Mouse (Mus musculus) stomach, embryonic 14.5 days (tissue): ENCODE results near the gene Gm6760. TPM values are rescaled to one million over a fixed set of nuclear protein-coding genes. Genes with fewer than 3 reads are reported as not detected.

Source experiments
- ATAC-seq: fragments of 200-750 bp; cut with Nextera tagmentation; 2 replicates; pipeline ENCODE4 v1.8.0; 2017; ENCODE audit warnings: low read depth, moderate TSS enrichment; ENCODE audit not compliant: insufficient number of reproducible peaks, insufficient read depth, low FRiP score
- H3K27ac ChIP-seq: fragments of 300-500 bp; sonication (generic); 2 replicates; pipeline ENCODE4 v1.5.1; 2014; ENCODE audit warnings: mild to moderate bottlenecking, low read length, moderate library complexity, mixed read lengths
- H3K27me3 ChIP-seq: fragments of 300-500 bp; sonication (generic); 2 replicates; pipeline ENCODE4 v1.6.1; 2014; ENCODE audit warnings: low read length, control low read depth, mixed read lengths; ENCODE audit not compliant: control insufficient read depth, insufficient read depth
- H3K36me3 ChIP-seq: fragments of 300-500 bp; sonication (generic); 2 replicates; pipeline ENCODE4 v1.6.1; 2014; ENCODE audit warnings: mild to moderate bottlenecking, control low read depth, low read length, moderate library complexity, mixed read lengths; ENCODE audit not compliant: control insufficient read depth, insufficient read depth
- H3K4me1 ChIP-seq: fragments of 300-500 bp; sonication (generic); 2 replicates; pipeline ENCODE4 v1.6.1; 2014; ENCODE audit warnings: low read length, control low read depth, mixed read lengths; ENCODE audit not compliant: control insufficient read depth, insufficient read depth
- H3K4me2 ChIP-seq: fragments of 300-500 bp; sonication (generic); replicated peaks from 2 replicates; pipeline ENCODE4 v1.6.1; 2014; ENCODE audit warnings: low read depth, low read length, control low read depth
- H3K4me3 ChIP-seq: fragments of 300-500 bp; sonication (generic); 2 replicates; pipeline ENCODE4 v1.5.1; 2014; ENCODE audit warnings: low read depth, low read length, control low read depth
- H3K9ac ChIP-seq: fragments of 300-500 bp; sonication (generic); replicated peaks from 2 replicates; pipeline ENCODE4 v1.6.1; 2014; ENCODE audit warnings: low read depth, mild to moderate bottlenecking, control low read depth, low read length, moderate library complexity, mixed read lengths
- H3K9me3 ChIP-seq: fragments of 300-500 bp; sonication (generic); 2 replicates; pipeline ENCODE4 v1.6.1; 2016; ENCODE audit warnings: low read depth, low read length, control low read depth; ENCODE audit not compliant: control insufficient read depth
- WGBS: fragments of 180-500 bp; shearing (Covaris S2); extraction: QIAGEN DNeasy Blood & Tissue Kit; methylation state at CpG from one replicate; pipeline ENCODE4 v1.1.7; 2014; 5-methylcytosine and 5-hydroxymethylcytosine counted together
- polyA plus RNA-seq: library from polyadenylated mRNA; unstranded; fragments of >200 nt; fragmentation: Nextera tagmentation; extraction: Ambion mirVana; gene quantifications from 2 replicates; pipeline ENCODE4 v1.2.1, GENCODE M21; 2014

Gm6760 gene
- not detected in 2 replicates for polyA plus RNA-seq

DNA sequence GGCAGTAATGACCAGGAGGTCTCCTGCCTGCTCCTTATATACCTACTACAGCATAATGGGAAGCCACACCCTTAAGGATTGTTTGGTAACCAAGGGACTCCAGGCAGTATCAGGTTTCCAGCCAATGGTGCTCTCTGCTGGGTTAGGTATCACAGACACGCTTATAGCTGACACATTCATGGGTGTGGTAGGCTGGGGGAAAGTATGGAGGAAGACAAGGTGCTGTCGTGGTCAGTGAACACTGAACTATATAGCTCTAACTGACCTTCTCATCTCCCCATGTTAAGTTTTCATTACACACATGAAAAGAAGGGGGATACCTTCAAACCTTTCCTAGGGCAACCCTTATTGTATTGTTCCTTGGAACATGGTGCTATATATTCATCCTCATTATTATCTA is at the start of gene Gm6760:
Gm6760 (minus strand) TSS at position 101 of the 400 bp plus-strand sequence.
- no peak within 1 kb of the TSS for H3K9ac ChIP-seq
- ATAC-seq: no peak

DNA sequence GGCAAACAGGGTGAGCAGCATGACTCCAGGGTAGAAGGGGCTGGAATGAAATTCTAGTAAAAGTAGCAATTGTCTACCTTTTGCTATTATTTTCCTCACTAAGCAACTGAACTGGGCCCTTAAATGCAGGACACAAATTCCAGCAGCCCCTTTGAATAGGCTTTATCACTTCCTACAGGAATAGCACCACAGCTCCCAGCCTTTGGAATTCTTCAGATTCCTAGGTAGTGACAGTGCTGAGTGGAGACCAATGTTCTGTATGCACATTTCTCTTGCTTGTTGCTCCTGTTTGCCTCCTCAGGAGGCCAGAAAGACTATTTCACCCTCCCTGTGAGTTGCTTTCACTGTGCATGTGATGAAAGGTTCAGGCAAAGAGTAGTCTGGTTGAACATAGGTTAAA is 29.2 kb upstream of the Gm6760 start:
- Histone ChIP-seq H3K9ac (no peak overlapping the region), H3K4me1 (no peaks in the 10 kb centered on the region), H3K4me2 (no peak overlapping the region), H3K36me3 (no peaks in the 10 kb centered on the region), H3K27ac (no peak overlapping the region), H3K4me3 (no peak overlapping the region), H3K9me3 (no peaks in the 10 kb centered on the region), H3K27me3 (no peaks in the 10 kb centered on the region)
- ATAC-seq: no peak

More for the DNA sequence above, at the start of gene Gm6760:
- WGBS: 63% methylated on average over 2 of the region's 2 CpGs
- H3K27ac ChIP-seq: no peak within 1 kb of the TSS
- H3K27me3 ChIP-seq: no peaks in the 10 kb centered on the region
- H3K36me3 ChIP-seq: no peaks in the 10 kb centered on the region
- H3K9me3 ChIP-seq: no peaks in the 10 kb centered on the region
- no peak within 1 kb of the TSS for H3K4me2 ChIP-seq
- no peak within 1 kb of the TSS for H3K4me3 ChIP-seq
- H3K4me1 ChIP-seq: no peaks in the 10 kb centered on the region

DNA sequence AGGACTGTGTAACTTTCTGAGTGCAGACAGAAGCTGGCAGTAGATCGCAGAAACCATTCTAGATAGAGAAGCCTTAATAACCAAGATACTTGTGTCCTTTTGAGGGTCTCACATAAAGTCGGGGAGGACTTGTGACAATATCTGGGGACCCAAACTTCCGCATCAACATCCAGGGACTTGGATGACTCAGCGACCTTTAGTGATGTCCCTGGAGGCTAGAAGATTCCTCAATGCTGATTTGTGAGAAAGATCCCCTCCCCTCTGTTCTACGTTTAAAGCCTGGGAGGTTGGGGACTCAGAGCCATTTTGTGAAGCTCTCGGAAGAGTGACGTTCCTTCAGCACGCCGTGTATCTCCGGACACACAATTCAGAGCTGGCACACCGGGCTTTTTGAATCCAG is 21.2 kb upstream of the Gm6760 start, which contains the start of gene 3830417A13Rik:
3830417A13Rik (plus strand) TSS at position 301 of the 400 bp plus-strand sequence.
- H3K27ac ChIP-seq: no peak within 1 kb of the TSS
- no peak within 1 kb of the TSS for H3K4me2 ChIP-seq
- H3K27me3 ChIP-seq: no peaks in the 10 kb centered on the region
- H3K36me3 ChIP-seq: no peaks in the 10 kb centered on the region
- H3K4me3 ChIP-seq: no peak within 1 kb of the TSS
- ATAC-seq: no peak
- no peak within 1 kb of the TSS for H3K9ac ChIP-seq
- 83% methylated on average over 11 of the region's 11 CpGs for WGBS
- no peaks in the 10 kb centered on the region for H3K4me1 ChIP-seq
- no peaks in the 10 kb centered on the region for H3K9me3 ChIP-seq

Other genes starting within 250 kb of the Gm6760 start
- not detected in 2 replicates for gene 3830417A13Rik, start 21.4 kb upstream of the Gm6760 start, polyA plus RNA-seq
- gene Slitrk4, start 124.8 kb upstream of the Gm6760 start, polyA plus RNA-seq: 3.5 and 5.3 TPM in 2 replicates